16 mouse cellular contexts compared by ENCODE assay signal in the genomic region with DNA sequence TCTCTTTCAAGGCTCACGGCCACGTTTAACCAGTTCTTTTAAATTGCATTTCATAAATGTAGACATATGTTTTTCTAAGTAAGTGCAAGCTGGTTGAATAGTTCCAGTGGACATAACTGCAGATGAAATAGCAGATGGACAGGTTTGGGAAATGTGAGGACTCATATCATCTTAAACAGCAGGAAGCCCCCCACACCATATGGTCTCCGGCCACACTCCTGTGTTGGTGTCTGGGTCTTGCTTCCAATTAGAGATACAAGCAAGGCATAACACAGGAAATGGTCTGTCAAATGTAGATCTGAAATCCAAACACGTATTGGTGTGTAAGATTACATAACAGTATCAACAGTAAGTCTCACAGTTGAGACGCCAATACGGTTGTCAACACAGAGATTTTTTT.
"Had no signal": no experiment of that assay in that cellular context is flagged by ENCODE, and none has a peak within 500 bp of the region (broad histone marks: within the 10 kb centered on the region; RNA-seq: fewer than 3 reads in every experiment).

No protein-coding gene starts in this region.

- H3K9ac ChIP-seq: limb, embryonic 12.5 days; liver, embryonic 13.5 days; liver, postnatal 0 days; lung, embryonic 15.5 days; midbrain, embryonic 12.5 days; neural tube, embryonic 13.5 days; stomach, embryonic 15.5 days had no signal

- H3K27ac ChIP-seq: kidney, postnatal 0 days; layer of hippocampus, adult 2 months; limb, embryonic 12.5 days; liver, embryonic 13.5 days; lung, embryonic 15.5 days; midbrain, embryonic 12.5 days; neural tube, embryonic 13.5 days; stomach, embryonic 15.5 days had no signal

- H3K36me3 ChIP-seq: limb, embryonic 12.5 days; liver, embryonic 13.5 days; lung, embryonic 15.5 days; midbrain, embryonic 12.5 days; neural tube, embryonic 13.5 days; stomach, embryonic 15.5 days had no signal

- H3K27me3 ChIP-seq: limb, embryonic 12.5 days; lung, embryonic 15.5 days; midbrain, embryonic 12.5 days; neural tube, embryonic 13.5 days; stomach, embryonic 15.5 days had no signal

- ATAC-seq: liver, postnatal 0 days; midbrain, embryonic 16.5 days had no signal

- H3K4me1 ChIP-seq: limb, embryonic 12.5 days; liver, embryonic 13.5 days; lung, embryonic 15.5 days; midbrain, embryonic 12.5 days; neural tube, embryonic 13.5 days; stomach, embryonic 15.5 days had no signal

- H3K9me3 ChIP-seq: limb, embryonic 12.5 days; liver, embryonic 13.5 days; lung, embryonic 15.5 days; midbrain, embryonic 12.5 days; neural tube, embryonic 13.5 days; stomach, embryonic 15.5 days had no signal

- H3K4me3 ChIP-seq: layer of hippocampus, adult 2 months; limb, embryonic 12.5 days; liver, embryonic 13.5 days; lung, embryonic 15.5 days; midbrain, embryonic 12.5 days; neural tube, embryonic 13.5 days; stomach, embryonic 15.5 days had no signal

- DNase-seq: kidney, postnatal 4 days; liver; liver, embryonic 13.5 days; liver, postnatal 0 days; retina, postnatal 1 day; right cerebral cortex, postnatal 4 days; thymus, adult 2 months; thymus, postnatal 25 days had no signal

- H3K4me2 ChIP-seq: limb, embryonic 12.5 days; liver, embryonic 13.5 days; lung, embryonic 15.5 days; midbrain, embryonic 12.5 days; neural tube, embryonic 13.5 days; stomach, embryonic 15.5 days had no signal
